Mouse (Mus musculus) embryo, embryonic 11.5 days (tissue): ENCODE data around the gene Dmc1.

Experiments
- DNase-seq: peaks from one replicate; pipeline ENCODE4 v3.0.0-alpha.2; 2012; ENCODE audit warnings: low read depth, low spot score

Dmc1 gene

GRCm38 (mm10) chr15:79604990-79605665 lies at the start of gene Dmc1:
TSS of gene Dmc1 (minus strand) at chr15:79605109.
- no peak for DNase-seq

GRCm38 (mm10) chr15:79651481-79651880 lies 46.6 kb upstream of the Dmc1 start:
- no peak for DNase-seq

GRCm38 (mm10) chr15:79650569-79650968 lies 45.7 kb upstream of the Dmc1 start:
- no peak for DNase-seq

- DNase-seq: no peak
Measured at GRCm38 (mm10) chr15:79648130-79648529, 43.2 kb upstream of the Dmc1 start.

GRCm38 (mm10) chr15:79645483-79645882 lies 40.6 kb upstream of the Dmc1 start:
- no peak for DNase-seq

GRCm38 (mm10) chr15:79641135-79641817 lies 36.4 kb upstream of the Dmc1 start:
- DNase-seq: no peak

GRCm38 (mm10) chr15:79630471-79630870 lies 25.6 kb upstream of the Dmc1 start:
- DNase-seq: no peak

GRCm38 (mm10) chr15:79619770-79620414 lies 15.0 kb upstream of the Dmc1 start:
- DNase-seq: no peak

- DNase-seq: no peak
Measured at GRCm38 (mm10) chr15:79618456-79618855, 13.5 kb upstream of the Dmc1 start.

- DNase-seq: no peak
Measured at GRCm38 (mm10) chr15:79617135-79617534, 12.2 kb upstream of the Dmc1 start.

GRCm38 (mm10) chr15:79616729-79617128 lies 11.8 kb upstream of the Dmc1 start:
- no peak for DNase-seq

GRCm38 (mm10) chr15:79615501-79615900 lies 10.6 kb upstream of the Dmc1 start:
- DNase-seq: no peak

- DNase-seq: no peak
Measured at GRCm38 (mm10) chr15:79609226-79609625, 4.3 kb upstream of the Dmc1 start.

GRCm38 (mm10) chr15:79608214-79608613 lies 3.3 kb upstream of the Dmc1 start:
- DNase-seq: no peak

GRCm38 (mm10) chr15:79607757-79608156 lies 2.8 kb upstream of the Dmc1 start:
- DNase-seq: no peak

- no peak for DNase-seq
Measured at GRCm38 (mm10) chr15:79606161-79606560, 1.3 kb upstream of the Dmc1 start.

- no peak for DNase-seq
Measured at GRCm38 (mm10) chr15:79600176-79600575, 4.7 kb downstream of the Dmc1 start.

GRCm38 (mm10) chr15:79598715-79599114 lies 6.2 kb downstream of the Dmc1 start:
- no peak for DNase-seq

GRCm38 (mm10) chr15:79581581-79581980 lies 23.3 kb downstream of the Dmc1 start:
- DNase-seq: no peak

GRCm38 (mm10) chr15:79577671-79578426 lies 27.1 kb downstream of the Dmc1 start:
- DNase-seq: no peak

- DNase-seq: no peak
Measured at GRCm38 (mm10) chr15:79576947-79577346, 28.0 kb downstream of the Dmc1 start.
